Mouse (Mus musculus): ENCODE measurements around the gene Sowaha. TPM values are rescaled to one million over a fixed set of nuclear protein-coding genes. Genes with fewer than 3 reads are reported as not detected.

Sowaha gene
- polyA plus RNA-seq, 1 experiment from 2014 or later = 0.27 TPM

GRCm38 (mm10) chr11:53447996-53448395 lies 32.1 kb downstream of the Sowaha start:
- H3K9me3 ChIP-seq = no peaks in the 10 kb centered on the region
- 0 out of 2 replicates have a peak, but pooled peaks cover 5% of the 10 kb centered on the region for H3K27me3 ChIP-seq
- WGBS = 87% methylated on average over 8 of the region's 8 CpGs
- no peak overlapping the region for H3K9ac ChIP-seq
- no peaks in the 10 kb centered on the region for H3K4me1 ChIP-seq (replicated peaks)
- no peak overlapping the region for H3K27ac ChIP-seq (replicated peaks)
- H3K4me2 ChIP-seq = no peak overlapping the region
- no peaks in the 10 kb centered on the region for H3K36me3 ChIP-seq
- H3K4me3 ChIP-seq = no peak overlapping the region
- ATAC-seq (ENCODE audit: low read depth) = no peak

- H3K4me1 ChIP-seq (replicated peaks) = no peaks in the 10 kb centered on the region
- no peak overlapping the region for H3K4me2 ChIP-seq
- H3K4me3 ChIP-seq = no peak overlapping the region
- ATAC-seq (ENCODE audit: low read depth) = no peak
- no peaks in the 10 kb centered on the region for H3K36me3 ChIP-seq
- no peak overlapping the region for H3K9ac ChIP-seq
- H3K9me3 ChIP-seq = no peaks in the 10 kb centered on the region
- no peaks in the 10 kb centered on the region for H3K27me3 ChIP-seq
- WGBS = 90% methylated on average over 13 of the region's 13 CpGs
- H3K27ac ChIP-seq (replicated peaks) = no peak overlapping the region
These were observed 33.9 kb downstream of the Sowaha start for GRCm38 (mm10) chr11:53446183-53446582.

- H3K9ac ChIP-seq = no peak overlapping the region
- 66% methylated on average over 13 of the region's 13 CpGs for WGBS
These were observed 34.5 kb downstream of the Sowaha start for GRCm38 (mm10) chr11:53445562-53445961.

GRCm38 (mm10) chr11:53443861-53444260 lies 36.2 kb downstream of the Sowaha start:
- H3K9ac ChIP-seq = no peak overlapping the region
- H3K9me3 ChIP-seq = no peaks in the 10 kb centered on the region
- H3K4me3 ChIP-seq = no peak overlapping the region
- H3K4me1 ChIP-seq (replicated peaks) = no peaks in the 10 kb centered on the region
- H3K4me2 ChIP-seq = no peak overlapping the region
- H3K36me3 ChIP-seq = no peaks in the 10 kb centered on the region
- ATAC-seq (ENCODE audit: low read depth) = no peak
- H3K27ac ChIP-seq (replicated peaks) = no peak overlapping the region
- H3K27me3 ChIP-seq = no peaks in the 10 kb centered on the region
- 40% methylated on average over 6 of the region's 6 CpGs for WGBS

More at GRCm38 (mm10) chr11:53445562-53445961, 34.5 kb downstream of the Sowaha start:
- Histone ChIP-seq H3K4me1 (replicated peaks) (no peaks in the 10 kb centered on the region), H3K36me3 (no peaks in the 10 kb centered on the region), H3K4me2 (no peak overlapping the region), H3K4me3 (no peak overlapping the region), H3K9me3 (no peaks in the 10 kb centered on the region), H3K27ac (replicated peaks) (no peak overlapping the region), H3K27me3 (no peaks in the 10 kb centered on the region)
- no peak for ATAC-seq (ENCODE audit: low read depth)

GRCm38 (mm10) chr11:53441921-53442320 lies 38.2 kb downstream of the Sowaha start:
- no peak overlapping the region for H3K9ac ChIP-seq
- no peak overlapping the region for H3K4me3 ChIP-seq
- H3K27ac ChIP-seq (replicated peaks) = no peak overlapping the region
- no peaks in the 10 kb centered on the region for H3K9me3 ChIP-seq
- no peaks in the 10 kb centered on the region for H3K4me1 ChIP-seq (replicated peaks)
- no peaks in the 10 kb centered on the region for H3K27me3 ChIP-seq
- no peak overlapping the region for H3K4me2 ChIP-seq
- ATAC-seq (ENCODE audit: low read depth) = no peak
- no peaks in the 10 kb centered on the region for H3K36me3 ChIP-seq
- 60% methylated on average over 12 of the region's 12 CpGs for WGBS

- peaks cover 5% of the 10 kb centered on the region for H3K4me1 ChIP-seq (replicated peaks)
- H3K36me3 ChIP-seq = no peaks in the 10 kb centered on the region
- no peak for ATAC-seq (ENCODE audit: low read depth)
- H3K4me2 ChIP-seq = no peak overlapping the region
- 90% methylated on average over 6 of the region's 6 CpGs for WGBS
- no peak overlapping the region for H3K9ac ChIP-seq
- H3K27me3 ChIP-seq = no peaks in the 10 kb centered on the region
- H3K4me3 ChIP-seq = no peak overlapping the region
- H3K27ac ChIP-seq (replicated peaks) = no peak overlapping the region
- H3K9me3 ChIP-seq = no peaks in the 10 kb centered on the region
These were observed 43.7 kb downstream of the Sowaha start for GRCm38 (mm10) chr11:53436338-53436737.

GRCm38 (mm10) chr11:53435504-53435903 lies 44.6 kb downstream of the Sowaha start:
- Histone ChIP-seq H3K27ac (replicated peaks) (no peak overlapping the region), H3K36me3 (no peaks in the 10 kb centered on the region), H3K27me3 (no peaks in the 10 kb centered on the region), H3K4me3 (no peak overlapping the region), H3K9me3 (no peaks in the 10 kb centered on the region), H3K4me2 (no peak overlapping the region), H3K4me1 (replicated peaks) (peaks cover 7% of the 10 kb centered on the region), H3K9ac (no peak overlapping the region)
- no peak for ATAC-seq (ENCODE audit: low read depth)
- WGBS = 82% methylated on average over 8 of the region's 8 CpGs

GRCm38 (mm10) chr11:53433057-53433456 lies 47.0 kb downstream of the Sowaha start:
- peaks cover 19% of the 10 kb centered on the region for H3K4me1 ChIP-seq (replicated peaks)
- ATAC-seq (ENCODE audit: low read depth) = no peak
- H3K9ac ChIP-seq = no peak overlapping the region
- no peak overlapping the region for H3K4me2 ChIP-seq
- no peaks in the 10 kb centered on the region for H3K9me3 ChIP-seq
- no peaks in the 10 kb centered on the region for H3K27me3 ChIP-seq
- peaks cover 9% of the 10 kb centered on the region for H3K36me3 ChIP-seq
- H3K4me3 ChIP-seq = no peak overlapping the region
- 71% methylated on average over 6 of the region's 6 CpGs for WGBS
- H3K27ac ChIP-seq (replicated peaks) = no peak overlapping the region

GRCm38 (mm10) chr11:53431347-53432056 lies 48.6 kb downstream of the Sowaha start:
- Histone ChIP-seq H3K9ac (peak overlapping the region; percentile 58), H3K27me3 (no peaks in the 10 kb centered on the region), H3K9me3 (no peaks in the 10 kb centered on the region), H3K27ac (replicated peaks) (peak overlapping the region; percentile 86), H3K4me1 (replicated peaks) (peaks cover 19% of the 10 kb centered on the region), H3K4me3 (peak overlapping the region; percentile 87), H3K36me3 (peaks cover 17% of the 10 kb centered on the region), H3K4me2 (peak overlapping the region; percentile 92)
- ATAC-seq (ENCODE audit: low read depth) = peak; percentile 69; the same call in 1 of the 2 replicates
- WGBS = 13% methylated on average over 9 of the region's 9 CpGs

GRCm38 (mm10) chr11:53430670-53431346 lies 49.3 kb downstream of the Sowaha start, which contains the start of the genes Uqcrq and Gdf9:
TSS of gene Uqcrq (minus strand) at chr11:53430831.
TSS of gene Gdf9 (plus strand) at chr11:53431023.
- Histone ChIP-seq H3K4me2 (peak within 1 kb of the TSS; percentile 92), H3K27ac (replicated peaks) (peak within 1 kb of the TSS; percentile 86), H3K9me3 (no peaks in the 10 kb centered on the region), H3K36me3 (peaks cover 17% of the 10 kb centered on the region), H3K9ac (peak within 1 kb of the TSS; percentile 93), H3K4me3 (peak within 1 kb of the TSS; percentile 87), H3K27me3 (no peaks in the 10 kb centered on the region), H3K4me1 (replicated peaks) (peaks cover 19% of the 10 kb centered on the region)
- ATAC-seq (ENCODE audit: low read depth) = peak; percentile 97
- WGBS = under 1% methylated on average over 44 of the region's 44 CpGs

- ATAC-seq (ENCODE audit: low read depth) = peak; percentile 57; the same call in 1 of the 2 replicates
- H3K9me3 ChIP-seq = no peaks in the 10 kb centered on the region
- under 1% methylated on average over 34 of the region's 34 CpGs for WGBS
- H3K4me2 ChIP-seq = peak overlapping the region; percentile 92
- H3K36me3 ChIP-seq = peaks cover 17% of the 10 kb centered on the region
- H3K27me3 ChIP-seq = no peaks in the 10 kb centered on the region
- H3K9ac ChIP-seq = peak overlapping the region; percentile 93
- peak overlapping the region; percentile 86 for H3K27ac ChIP-seq (replicated peaks)
- H3K4me3 ChIP-seq = peak overlapping the region; percentile 87
- peaks cover 19% of the 10 kb centered on the region for H3K4me1 ChIP-seq (replicated peaks)
These were observed 49.8 kb downstream of the Sowaha start for GRCm38 (mm10) chr11:53430300-53430669.

- Histone ChIP-seq H3K27ac (replicated peaks) (no peak overlapping the region), H3K9ac (no peak overlapping the region), H3K4me2 (peak overlapping the region; percentile 92), H3K9me3 (no peaks in the 10 kb centered on the region), H3K36me3 (peaks cover 17% of the 10 kb centered on the region), H3K4me1 (replicated peaks) (peaks cover 19% of the 10 kb centered on the region), H3K4me3 (peak overlapping the region; percentile 87), H3K27me3 (no peaks in the 10 kb centered on the region)
- ATAC-seq (ENCODE audit: low read depth) = no peak
These were observed 50.9 kb downstream of the Sowaha start for GRCm38 (mm10) chr11:53429182-53429581.

Data from neural tube, embryonic 13.5 days (tissue).